Mouse (Mus musculus) spleen, adult 12 weeks (tissue): ENCODE measurements around the gene Cpeb4.
"Not testable (repeated sequence)": the region's sequence is repeated elsewhere in the genome, so short reads cannot be mapped to it uniquely, and the experiment has no call there.

ENCODE experiments used
- DNase-seq: peaks from one replicate; pipeline ENCODE4 v3.0.0; 2022; ENCODE audit warnings: low spot score

The Cpeb4 gene

GRCm38 (mm10) chr11:31871911-31872310 is at the start of gene Cpeb4:
Gene Cpeb4, plus strand, starts transcription at chr11:31872211.
- DNase-seq = no peak

- no peak for DNase-seq
Measured at GRCm38 (mm10) chr11:31822556-31822955, 49.5 kb upstream of the Cpeb4 start.

GRCm38 (mm10) chr11:31823513-31823912 is 48.5 kb upstream of the Cpeb4 start:
- DNase-seq = no peak

- DNase-seq = peak; percentile 57
Measured at GRCm38 (mm10) chr11:31824504-31825166, 47.4 kb upstream of the Cpeb4 start.

GRCm38 (mm10) chr11:31828011-31828770 is 43.8 kb upstream of the Cpeb4 start:
- DNase-seq = no peak

- no peak for DNase-seq
Measured at GRCm38 (mm10) chr11:31828771-31829072, 43.3 kb upstream of the Cpeb4 start.

- no peak for DNase-seq
Measured at GRCm38 (mm10) chr11:31830213-31831151, 41.5 kb upstream of the Cpeb4 start.

GRCm38 (mm10) chr11:31831451-31831850 is 40.6 kb upstream of the Cpeb4 start:
- DNase-seq = peak; percentile 44

GRCm38 (mm10) chr11:31831983-31832382 is 40.0 kb upstream of the Cpeb4 start:
- no peak for DNase-seq

GRCm38 (mm10) chr11:31832439-31832980 is 39.5 kb upstream of the Cpeb4 start:
- no peak for DNase-seq

- no peak for DNase-seq
Measured at GRCm38 (mm10) chr11:31833506-31833905, 38.5 kb upstream of the Cpeb4 start.

GRCm38 (mm10) chr11:31835352-31835751 is 36.7 kb upstream of the Cpeb4 start:
- DNase-seq = no peak

- no peak for DNase-seq
Measured at GRCm38 (mm10) chr11:31837243-31837642, 34.8 kb upstream of the Cpeb4 start.

GRCm38 (mm10) chr11:31837753-31838152 is 34.3 kb upstream of the Cpeb4 start:
- DNase-seq = no peak

GRCm38 (mm10) chr11:31838442-31839083 is 33.4 kb upstream of the Cpeb4 start:
- no peak for DNase-seq

GRCm38 (mm10) chr11:31839084-31839460 is 32.9 kb upstream of the Cpeb4 start:
- DNase-seq = no peak

GRCm38 (mm10) chr11:31842171-31842959 is 29.6 kb upstream of the Cpeb4 start:
- DNase-seq = no peak

- DNase-seq = no peak
Measured at GRCm38 (mm10) chr11:31843177-31843833, 28.7 kb upstream of the Cpeb4 start.

GRCm38 (mm10) chr11:31843834-31844188 is 28.2 kb upstream of the Cpeb4 start:
- DNase-seq = peak; percentile 74

GRCm38 (mm10) chr11:31845111-31845510 is 26.9 kb upstream of the Cpeb4 start:
- not testable (repeated sequence) for DNase-seq
